Mouse (Mus musculus) midbrain, embryonic 10.5 days (tissue): ENCODE results near the gene Tmem212. TPM values are rescaled to one million over a fixed set of nuclear protein-coding genes. Genes with fewer than 3 reads are reported as not detected.

ENCODE experiments used
- DNase-seq: peaks from one replicate; pipeline ENCODE4 v3.0.0-alpha.2; 2017; ENCODE audit warnings: low spot score
- H3K27ac ChIP-seq: fragments of 300-500 bp; sonication (generic); replicated peaks from 2 replicates; pipeline ENCODE4 v1.5.1; 2016; ENCODE audit warnings: mild to moderate bottlenecking
- H3K27me3 ChIP-seq: fragments of 300-500 bp; sonication (generic); 2 replicates; pipeline ENCODE4 v1.6.1; 2016; ENCODE audit warnings: low read depth, mild to moderate bottlenecking; ENCODE audit not compliant: poor library complexity, severe bottlenecking
- H3K36me3 ChIP-seq: fragments of 300-500 bp; sonication (generic); 2 replicates; pipeline ENCODE4 v1.6.1; 2016; ENCODE audit warnings: mild to moderate bottlenecking, moderate library complexity
- H3K4me1 ChIP-seq: fragments of 300-500 bp; sonication (generic); 2 replicates; pipeline ENCODE4 v1.6.1; 2016
- H3K4me3 ChIP-seq: fragments of 300-500 bp; sonication (generic); 2 replicates; pipeline ENCODE4 v1.5.1; 2016; ENCODE audit warnings: mild to moderate bottlenecking, moderate library complexity
- H3K9me3 ChIP-seq: fragments of 300-500 bp; sonication (generic); replicated peaks from 2 replicates; pipeline ENCODE4 v1.6.1; 2016; ENCODE audit warnings: mild to moderate bottlenecking
- WGBS: fragments of 180-500 bp; shearing (Covaris S2); methylation state at CpG from one replicate; pipeline ENCODE4 v1.1.7; 2016; 5-methylcytosine and 5-hydroxymethylcytosine counted together
- polyA plus RNA-seq: library from polyadenylated mRNA; unstranded; fragments of >200 nt; fragmentation: Nextera tagmentation; extraction: Ambion mirVana; gene quantifications from 2 replicates; pipeline ENCODE4 v1.2.1, GENCODE M21; 2016

Tmem212 gene
- polyA plus RNA-seq, 1 experiment from 2014 or later: not detected

GRCm38 (mm10) chr3:27921268-27922020, 25.3 kb upstream of the Tmem212 start:
- DNase-seq: no peak
- Histone ChIP-seq H3K27me3 (no peaks in the 10 kb centered on the region), H3K4me1 (no peaks in the 10 kb centered on the region), H3K4me3 (no peak overlapping the region), H3K9me3 (peaks cover 5% of the 10 kb centered on the region; the same call in 1 of the 2 replicates), H3K36me3 (no peaks in the 10 kb centered on the region), H3K27ac (no peak overlapping the region)
- 90% methylated on average over 11 of the region's 11 CpGs for WGBS

- no peaks in the 10 kb centered on the region for H3K4me1 ChIP-seq
- no peak overlapping the region for H3K27ac ChIP-seq
- H3K4me3 ChIP-seq: no peak overlapping the region
- H3K36me3 ChIP-seq: no peaks in the 10 kb centered on the region
- WGBS: 88% methylated on average over 14 of the region's 14 CpGs
- no peaks in the 10 kb centered on the region for H3K27me3 ChIP-seq
- H3K9me3 ChIP-seq: peaks cover 5% of the 10 kb centered on the region; the same call in 1 of the 2 replicates
- no peak for DNase-seq
These were observed 22.7 kb upstream of the Tmem212 start for GRCm38 (mm10) chr3:27918656-27919436.

GRCm38 (mm10) chr3:27909016-27909415, 12.8 kb upstream of the Tmem212 start:
- WGBS: 96% methylated on average over 3 of the region's 3 CpGs
- Histone ChIP-seq H3K4me3 (no peak overlapping the region), H3K27ac (no peak overlapping the region), H3K4me1 (no peaks in the 10 kb centered on the region), H3K36me3 (no peaks in the 10 kb centered on the region), H3K27me3 (no peaks in the 10 kb centered on the region), H3K9me3 (no peaks in the 10 kb centered on the region; the same call in 1 of the 2 replicates)
- no peak for DNase-seq

- no peaks in the 10 kb centered on the region for H3K4me1 ChIP-seq
- no peaks in the 10 kb centered on the region; the same call in 1 of the 2 replicates for H3K9me3 ChIP-seq
- 91% methylated on average over 2 of the region's 2 CpGs for WGBS
- H3K27me3 ChIP-seq: no peaks in the 10 kb centered on the region
- no peak for DNase-seq
- H3K36me3 ChIP-seq: no peaks in the 10 kb centered on the region
- no peak overlapping the region for H3K27ac ChIP-seq
- no peak overlapping the region for H3K4me3 ChIP-seq
These were observed 12.1 kb upstream of the Tmem212 start for GRCm38 (mm10) chr3:27908316-27908715.

DNA sequence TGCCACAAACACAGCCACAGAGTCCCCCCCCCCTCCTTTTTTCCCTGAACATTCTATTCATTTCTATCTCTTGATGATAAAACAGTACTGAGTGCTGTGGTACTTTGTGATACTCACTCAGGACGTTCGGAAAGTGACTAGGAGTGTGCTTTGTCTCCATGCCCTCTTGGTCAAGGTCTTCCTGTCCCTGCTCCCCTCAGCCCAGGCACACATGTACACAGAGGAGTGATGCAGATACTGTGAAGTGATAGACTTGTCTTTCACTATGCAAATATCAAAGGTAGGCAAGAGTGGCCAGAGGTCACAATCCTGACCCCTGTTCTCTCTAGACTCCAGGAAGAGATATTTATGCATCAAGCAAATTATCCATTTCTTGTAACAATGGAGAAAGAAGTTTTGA, 11.1 kb upstream of the Tmem212 start:
- Histone ChIP-seq H3K4me3 (no peak overlapping the region), H3K4me1 (no peaks in the 10 kb centered on the region), H3K9me3 (no peaks in the 10 kb centered on the region; the same call in 1 of the 2 replicates), H3K27me3 (no peaks in the 10 kb centered on the region), H3K27ac (no peak overlapping the region), H3K36me3 (no peaks in the 10 kb centered on the region)
- whole genome bisulfite sequencing: 91% methylated on average over 2 of the region's 2 CpGs
- no peak for DNase-seq

- Histone ChIP-seq H3K36me3 (no peaks in the 10 kb centered on the region), H3K4me1 (no peaks in the 10 kb centered on the region), H3K9me3 (no peaks in the 10 kb centered on the region; the same call in 1 of the 2 replicates), H3K27me3 (no peaks in the 10 kb centered on the region), H3K27ac (no peak overlapping the region), H3K4me3 (no peak overlapping the region)
- no peak for DNase-seq
- WGBS: 82% methylated on average over 7 of the region's 7 CpGs
These were observed 10.6 kb upstream of the Tmem212 start for GRCm38 (mm10) chr3:27906647-27907209.

DNA sequence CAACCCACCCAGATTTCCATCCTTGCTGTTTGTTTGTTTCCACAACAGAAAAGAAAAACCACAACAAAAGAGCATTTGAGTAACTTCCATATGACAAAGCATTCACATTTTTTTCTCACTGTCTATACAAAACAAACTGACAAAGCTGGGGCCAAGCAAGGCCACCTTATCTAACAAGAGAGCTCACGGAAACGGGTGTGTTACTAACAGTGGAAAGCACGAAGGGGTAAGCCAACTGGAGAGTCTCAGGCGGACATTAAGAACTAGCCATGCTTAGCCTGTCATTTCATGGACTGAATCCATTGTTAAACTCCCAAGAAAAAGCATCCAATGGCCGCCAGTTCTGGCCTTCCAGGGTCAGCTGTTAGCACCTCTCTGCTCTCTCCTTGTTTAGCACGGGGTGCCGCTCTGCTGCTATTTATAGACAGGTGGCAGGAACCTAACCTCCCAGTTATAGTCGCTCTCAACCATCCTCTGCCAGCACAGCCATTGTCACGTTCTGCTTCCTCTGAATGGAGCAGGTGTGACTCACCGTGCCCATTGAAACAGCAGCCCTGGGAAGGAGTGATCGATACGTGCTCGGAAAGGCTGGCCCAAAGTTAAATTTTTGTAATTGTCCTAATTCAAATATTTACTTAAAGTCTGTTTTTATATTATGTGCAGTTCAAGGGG, 8.6 kb upstream of the Tmem212 start:
- H3K4me3 ChIP-seq: no peak overlapping the region
- H3K4me1 ChIP-seq: no peaks in the 10 kb centered on the region
- WGBS: 66% methylated on average over 13 of the region's 13 CpGs
- no peaks in the 10 kb centered on the region for H3K36me3 ChIP-seq
- no peak for DNase-seq
- H3K27me3 ChIP-seq: no peaks in the 10 kb centered on the region
- no peaks in the 10 kb centered on the region for H3K9me3 ChIP-seq
- no peak overlapping the region for H3K27ac ChIP-seq

DNA sequence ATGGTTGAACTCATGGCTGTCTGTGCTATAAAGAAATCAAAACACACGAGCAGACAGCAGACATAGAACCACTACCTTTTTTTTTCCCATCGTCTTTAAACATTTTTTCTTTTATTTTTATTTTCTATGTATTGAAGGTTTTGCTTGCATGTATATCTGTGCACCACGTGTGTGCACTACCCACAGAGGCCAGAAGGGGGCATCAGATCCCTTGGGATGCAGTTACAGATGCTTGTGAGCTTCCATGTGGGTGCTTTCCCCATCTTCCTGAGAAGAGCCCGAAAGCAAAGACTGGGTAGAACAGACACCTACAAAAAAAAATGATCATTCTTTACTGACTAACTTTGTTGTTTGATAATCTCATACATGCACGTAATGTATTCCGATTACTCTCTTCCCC, 5.7 kb upstream of the Tmem212 start:
- Histone ChIP-seq H3K9me3 (no peaks in the 10 kb centered on the region), H3K4me3 (no peak overlapping the region), H3K4me1 (no peaks in the 10 kb centered on the region), H3K27ac (no peak overlapping the region), H3K36me3 (no peaks in the 10 kb centered on the region), H3K27me3 (no peaks in the 10 kb centered on the region)
- 90% methylated on average over 6 of the region's 6 CpGs for WGBS
- no peak for DNase-seq

DNA sequence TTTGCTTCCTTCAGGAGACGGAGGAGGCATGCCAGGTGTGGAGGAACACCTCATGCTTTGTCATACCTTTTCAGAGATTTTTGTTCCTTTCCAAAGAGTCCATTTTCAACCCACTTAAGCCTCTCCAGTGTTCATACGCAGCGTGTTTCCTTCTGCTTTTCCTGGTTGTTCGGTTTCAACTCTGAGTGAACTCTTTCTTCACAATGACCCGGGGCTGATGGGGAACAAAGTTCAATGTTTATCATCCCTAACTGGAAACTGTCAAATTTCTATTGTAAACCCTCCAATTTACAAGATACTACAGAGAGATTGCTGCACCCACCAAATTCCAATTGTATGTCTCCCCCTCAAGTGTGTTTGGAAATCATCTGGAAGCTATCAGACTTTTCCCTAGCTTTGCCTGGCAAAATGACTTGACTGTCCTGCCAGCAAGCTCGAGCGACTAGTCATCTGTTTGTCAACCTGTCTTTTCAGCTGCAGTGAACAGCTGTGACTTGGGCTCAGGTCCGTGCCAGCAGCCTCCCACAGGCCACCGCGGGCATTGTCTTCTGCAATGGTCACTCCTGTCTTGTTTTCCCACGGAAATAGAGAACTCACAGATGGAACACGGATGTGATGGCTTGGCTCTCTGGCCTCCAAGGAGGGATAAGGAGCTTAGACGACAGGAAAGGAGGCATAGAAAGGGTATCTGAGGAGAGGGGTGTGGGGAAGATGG, 3.0 kb upstream of the Tmem212 start:
- 85% methylated on average over 13 of the region's 13 CpGs for WGBS
- Histone ChIP-seq H3K27ac (no peak overlapping the region), H3K36me3 (no peaks in the 10 kb centered on the region), H3K27me3 (no peaks in the 10 kb centered on the region), H3K9me3 (no peaks in the 10 kb centered on the region), H3K4me1 (no peaks in the 10 kb centered on the region), H3K4me3 (no peak overlapping the region)
- DNase-seq: no peak

- Histone ChIP-seq H3K4me3 (no peak overlapping the region), H3K36me3 (no peaks in the 10 kb centered on the region), H3K27ac (no peak overlapping the region), H3K4me1 (no peaks in the 10 kb centered on the region), H3K9me3 (no peaks in the 10 kb centered on the region), H3K27me3 (no peaks in the 10 kb centered on the region)
- WGBS: 76% methylated on average over 10 of the region's 10 CpGs
- DNase-seq: no peak
These were observed 2.0 kb upstream of the Tmem212 start for GRCm38 (mm10) chr3:27898178-27898577.

DNA sequence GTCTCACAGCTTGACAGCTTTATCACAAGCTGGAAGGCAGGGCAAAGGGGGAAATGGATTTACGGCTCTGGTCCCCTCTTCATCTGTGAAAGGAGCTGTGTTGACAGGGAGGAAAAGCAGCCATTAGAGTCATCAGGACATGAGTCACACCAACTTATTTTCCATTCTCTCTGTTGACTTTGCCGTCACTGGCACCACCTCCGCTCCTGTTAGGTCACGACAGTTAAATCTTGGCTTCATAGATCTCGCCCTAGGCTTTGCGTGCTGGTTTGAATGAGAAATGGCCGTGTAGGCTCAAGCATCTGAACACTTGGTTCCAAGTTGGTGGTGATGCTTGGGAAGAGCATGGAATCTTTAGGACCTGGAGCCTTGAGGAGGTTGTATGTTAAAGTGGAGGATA, 9.6 kb downstream of the Tmem212 start:
- H3K4me3 ChIP-seq: no peak overlapping the region
- no peak for DNase-seq
- H3K9me3 ChIP-seq: no peaks in the 10 kb centered on the region
- no peaks in the 10 kb centered on the region for H3K4me1 ChIP-seq
- no peak overlapping the region for H3K27ac ChIP-seq
- no peaks in the 10 kb centered on the region for H3K36me3 ChIP-seq
- 87% methylated on average over 7 of the region's 7 CpGs for WGBS
- no peaks in the 10 kb centered on the region for H3K27me3 ChIP-seq

DNA sequence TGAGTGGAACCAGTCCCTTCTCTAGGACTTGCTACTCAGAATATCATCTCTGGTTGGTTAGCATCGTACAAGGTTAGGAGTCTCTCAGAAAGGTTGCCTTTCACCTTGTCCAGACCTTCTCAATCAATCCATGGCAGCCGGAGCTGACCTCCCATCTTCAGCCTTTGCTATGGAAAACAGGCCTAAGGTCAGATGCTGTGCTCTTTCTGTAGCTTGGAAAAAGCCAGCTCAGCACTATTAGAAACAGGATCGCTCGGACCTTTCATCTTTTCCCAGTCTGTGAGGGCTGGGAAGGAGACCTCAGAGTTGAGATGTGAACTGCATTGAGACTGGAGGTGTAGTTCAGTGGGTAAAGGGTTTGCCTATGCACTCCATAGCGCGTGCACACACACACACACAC, 10.6 kb downstream of the Tmem212 start:
- Histone ChIP-seq H3K36me3 (no peaks in the 10 kb centered on the region), H3K4me1 (no peaks in the 10 kb centered on the region)

More for the DNA sequence above, 10.6 kb downstream of the Tmem212 start:
- H3K27ac ChIP-seq: no peak overlapping the region
- no peak for DNase-seq
- 89% methylated on average over 6 of the region's 6 CpGs for WGBS
- no peaks in the 10 kb centered on the region for H3K9me3 ChIP-seq
- H3K27me3 ChIP-seq: no peaks in the 10 kb centered on the region
- H3K4me3 ChIP-seq: no peak overlapping the region
